Mouse (Mus musculus) myocyte (in vitro differentiated cells): ENCODE measurements around the gene Gm49333. TPM values are rescaled to one million over a fixed set of nuclear protein-coding genes. Genes with fewer than 3 reads are reported as not detected.
"Not testable (repeated sequence)": the region's sequence is repeated elsewhere in the genome, so short reads cannot be mapped to it uniquely, and the experiment has no call there.

Source experiments
- H3K27me3 ChIP-seq: one replicate; pipeline ENCODE4 v1.6.1; 2011; ENCODE audit not compliant: control insufficient read depth, insufficient read depth, insufficient read length
- H3K36me3 ChIP-seq: one replicate; pipeline ENCODE4 v1.6.1; 2011; ENCODE audit not compliant: control insufficient read depth, insufficient read depth
- H3K4me2 ChIP-seq: one replicate; pipeline ENCODE4 v1.6.1; 2011; ENCODE audit warnings: low read depth, control low read depth
- H3K4me3 ChIP-seq: one replicate; pipeline ENCODE4 v1.5.1; 2011; ENCODE audit warnings: mild to moderate bottlenecking, control low read depth, moderate library complexity
- H3K79me2 ChIP-seq: one replicate; pipeline ENCODE4 v1.6.1; 2011; ENCODE audit not compliant: control insufficient read depth, insufficient read depth
- H3ac ChIP-seq: one replicate; pipeline ENCODE4 v1.6.1; 2011; ENCODE audit not compliant: control insufficient read depth, insufficient read length
- CEBPB ChIP-seq: IDR thresholded peaks from 2 replicates; pipeline ENCODE4 v1.6.1; 2011; ENCODE audit warnings: mild to moderate bottlenecking, moderate library complexity; ENCODE audit not compliant: poor library complexity, insufficient read depth, severe bottlenecking
- E2F4 ChIP-seq: IDR thresholded peaks from one replicate; pipeline ENCODE4 v1.6.1; 2011; ENCODE audit warnings: mild to moderate bottlenecking, control low read depth, moderate library complexity; ENCODE audit not compliant: insufficient read depth
- MAX ChIP-seq: IDR thresholded peaks from one replicate; pipeline ENCODE4 v1.6.1; 2011; ENCODE audit warnings: low read depth, mild to moderate bottlenecking, control low read depth
- MYOD1 ChIP-seq, 3 experiments: IDR thresholded peaks; one replicate each; pipeline ENCODE4 v1.6.1; 2011; ENCODE audit warnings: control low read depth in 2 of 3, low read depth in 2 of 3, mild to moderate bottlenecking in 2 of 3, moderate library complexity in 1 of 3; ENCODE audit not compliant: insufficient read length in 2 of 3, control insufficient read depth in 1 of 3
- MYOG ChIP-seq, 3 experiments: IDR thresholded peaks; one replicate each; pipeline ENCODE4 v1.6.1; 2011; ENCODE audit warnings: control low read depth in 2 of 3, low read depth in 2 of 3, mild to moderate bottlenecking in 2 of 3; ENCODE audit not compliant: insufficient read length in 2 of 3, control insufficient read depth in 1 of 3, insufficient read depth in 1 of 3
- POLR2A ChIP-seq: IDR thresholded peaks from one replicate; pipeline ENCODE4 v1.6.1; 2011; ENCODE audit warnings: low read depth, mild to moderate bottlenecking, control low read depth, moderate library complexity; ENCODE audit not compliant: insufficient read length
- POLR2AphosphoS2 ChIP-seq: IDR thresholded peaks from one replicate; pipeline ENCODE4 v1.6.1; 2011; ENCODE audit warnings: low read depth, control low read depth; ENCODE audit not compliant: insufficient read length
- REST ChIP-seq: IDR thresholded peaks from one replicate; pipeline ENCODE4 v1.6.1; 2011; ENCODE audit warnings: mild to moderate bottlenecking, control low read depth, moderate library complexity; ENCODE audit not compliant: insufficient read depth, insufficient read length
- SRF ChIP-seq: IDR thresholded peaks from one replicate; pipeline ENCODE4 v1.6.1; 2011; ENCODE audit warnings: low read depth; ENCODE audit not compliant: control insufficient read depth, insufficient read length
- TCF12 ChIP-seq: IDR thresholded peaks from one replicate; pipeline ENCODE4 v1.6.1; 2011; ENCODE audit warnings: mild to moderate bottlenecking, control low read depth; ENCODE audit not compliant: poor library complexity, insufficient read depth, severe bottlenecking
- TCF3 ChIP-seq: IDR thresholded peaks from one replicate; pipeline ENCODE4 v1.6.1; 2011; ENCODE audit warnings: low read depth, control low read depth; ENCODE audit not compliant: insufficient read length
- USF1 ChIP-seq: IDR thresholded peaks from one replicate; pipeline ENCODE4 v1.6.1; 2011; ENCODE audit warnings: low read depth, mild to moderate bottlenecking, control low read depth, moderate library complexity
- polyA plus RNA-seq: library from polyadenylated mRNA; unstranded; fragments of >200 nt; fragmentation: generic; extraction: Trizol; gene quantifications from one replicate; pipeline ENCODE4 v1.2.1, GENCODE M21; 2012; ENCODE audit warnings: missing spikeins

The Gm49333 gene
- polyA plus RNA-seq, 1 experiment, result 0.04 TPM

GRCm38 (mm10) chr16:20643911-20644310 lies 32.5 kb downstream of the Gm49333 start:
- H3K79me2 ChIP-seq, result no peaks in the 10 kb centered on the region
- H3K4me3 ChIP-seq, result no peak overlapping the region
- H3K4me2 ChIP-seq, result no peak overlapping the region
- H3ac ChIP-seq, result no peak overlapping the region
- H3K27me3 ChIP-seq, result no peaks in the 10 kb centered on the region
- TF ChIP-seq TCF12 (no peak), E2F4 (no peak), TCF3 (no peak), MYOD1 (IDR thresholded peaks at IDR 0.05; ENCODE audit: control insufficient read depth in 1 of 3, insufficient read length in 2 of 3, low read depth in 2 of 3) (no peak), REST (no peak), MAX (no peak), CEBPB (no peak), POLR2A (no peak), POLR2AphosphoS2 (no peak), USF1 (no peak), MYOG (IDR thresholded peaks at IDR 0.05; ENCODE audit: control insufficient read depth in 1 of 3, insufficient read depth in 1 of 3, insufficient read length in 2 of 3, low read depth in 2 of 3) (no peak), SRF (no peak)
- no peaks in the 10 kb centered on the region for H3K36me3 ChIP-seq

- Histone ChIP-seq H3K4me3 (peak within 1 kb of the TSS; percentile 98), H3K4me2 (peak within 1 kb of the TSS; percentile 92), H3ac (peak within 1 kb of the TSS; percentile 22), H3K36me3 (peaks cover 12% of the 10 kb centered on the region), H3K79me2 (peaks cover 25% of the 10 kb centered on the region), H3K27me3 (no peaks in the 10 kb centered on the region)
- TF ChIP-seq MYOD1 (IDR thresholded peaks at IDR 0.05; ENCODE audit: control insufficient read depth in 1 of 3, insufficient read length in 2 of 3, low read depth in 2 of 3), result peak in 2 of 3 experiments; percentile 5 to 63
- TF ChIP-seq SRF, result no peak
- TF ChIP-seq CEBPB, result no peak
- TF ChIP-seq REST, result peak; percentile 28
- TF ChIP-seq USF1, result no peak
- peak; percentile 98 for TF ChIP-seq POLR2A
- peak in 2 of 3 experiments; percentile 24 to 66 for TF ChIP-seq MYOG (IDR thresholded peaks at IDR 0.05; ENCODE audit: control insufficient read depth in 1 of 3, insufficient read depth in 1 of 3, insufficient read length in 2 of 3, low read depth in 2 of 3)
- TF ChIP-seq POLR2AphosphoS2, result peak; percentile 93
Measured at GRCm38 (mm10) chr16:20651076-20651946, 39.9 kb downstream of the Gm49333 start, which contains the start of gene Psmd2. Gene Psmd2 (plus strand): TSS chr16:20651652.

- TF ChIP-seq USF1, result no peak
- TF ChIP-seq REST, result no peak
- no peak for TF ChIP-seq TCF3
- Histone ChIP-seq H3K36me3 (peaks cover 17% of the 10 kb centered on the region), H3K4me3 (peak overlapping the region; percentile 98), H3K4me2 (peak overlapping the region; percentile 91), H3ac (peak overlapping the region; percentile 22), H3K79me2 (peaks cover 25% of the 10 kb centered on the region), H3K27me3 (no peaks in the 10 kb centered on the region)
Measured at GRCm38 (mm10) chr16:20651947-20652310, 40.5 kb downstream of the Gm49333 start.

- H3K79me2 ChIP-seq, result peaks cover 25% of the 10 kb centered on the region
- peak overlapping the region; percentile 91 for H3K4me2 ChIP-seq
- no peak overlapping the region for H3ac ChIP-seq
- H3K4me3 ChIP-seq, result peak overlapping the region; percentile 98
- TF ChIP-seq POLR2A (no peak), MAX (no peak), TCF12 (no peak), USF1 (no peak), POLR2AphosphoS2 (no peak), TCF3 (no peak), MYOG (IDR thresholded peaks at IDR 0.05; ENCODE audit: control insufficient read depth in 1 of 3, insufficient read depth in 1 of 3, insufficient read length in 2 of 3, low read depth in 2 of 3) (no peak), REST (no peak), MYOD1 (IDR thresholded peaks at IDR 0.05; ENCODE audit: control insufficient read depth in 1 of 3, insufficient read length in 2 of 3, low read depth in 2 of 3) (no peak), CEBPB (no peak), SRF (no peak), E2F4 (no peak)
- H3K36me3 ChIP-seq, result peaks cover 28% of the 10 kb centered on the region
- H3K27me3 ChIP-seq, result no peaks in the 10 kb centered on the region
Measured at GRCm38 (mm10) chr16:20653315-20653714, 41.9 kb downstream of the Gm49333 start.

GRCm38 (mm10) chr16:20657661-20658060 lies 46.3 kb downstream of the Gm49333 start:
- Histone ChIP-seq H3ac (no peak overlapping the region), H3K4me2 (no peak overlapping the region), H3K79me2 (peaks cover 12% of the 10 kb centered on the region), H3K27me3 (no peaks in the 10 kb centered on the region), H3K36me3 (peaks cover 65% of the 10 kb centered on the region), H3K4me3 (no peak overlapping the region)
- TF ChIP-seq SRF (no peak), E2F4 (no peak), CEBPB (no peak), REST (no peak), USF1 (no peak), MYOG (IDR thresholded peaks at IDR 0.05; ENCODE audit: control insufficient read depth in 1 of 3, insufficient read depth in 1 of 3, insufficient read length in 2 of 3, low read depth in 2 of 3) (no peak), POLR2A (no peak), TCF3 (no peak), TCF12 (no peak), MAX (no peak), POLR2AphosphoS2 (no peak), MYOD1 (IDR thresholded peaks at IDR 0.05; ENCODE audit: control insufficient read depth in 1 of 3, insufficient read length in 2 of 3, low read depth in 2 of 3) (no peak)

GRCm38 (mm10) chr16:20668013-20668412 lies 56.6 kb downstream of the Gm49333 start, which contains the start of gene Eif4g1:
Gene Eif4g1 (plus strand): TSS chr16:20668313.
- not testable (repeated sequence) for H3ac ChIP-seq, H3K4me2 ChIP-seq, H3K4me3 ChIP-seq, H3K36me3 ChIP-seq, H3K27me3 ChIP-seq, H3K79me2 ChIP-seq
